Mouse (Mus musculus) bone marrow macrophage, adult 2 months (primary cell): ENCODE data around the gene Sh3pxd2a.

ENCODE experiments used
- CTCF ChIP-seq: IDR thresholded peaks from 2 replicates; pipeline ENCODE4 v1.5.1; 2012; ENCODE audit warnings: low read depth, mild to moderate bottlenecking, low read length, moderate library complexity
- POLR2A ChIP-seq: IDR thresholded peaks from 2 replicates; pipeline ENCODE4 v1.6.1; 2012; ENCODE audit warnings: mild to moderate bottlenecking, low read depth, low read length, borderline replicate concordance

GRCm38 (mm10) chr19:47473453-47473852 is 9.3 kb upstream of the Sh3pxd2a start:
- TF ChIP-seq POLR2A: no peak
- no peak for TF ChIP-seq CTCF
